Mouse (Mus musculus): ENCODE measurements around the gene Gm17416. TPM values are rescaled to one million over a fixed set of nuclear protein-coding genes. Genes with fewer than 3 reads are reported as not detected.

Gene Gm17416
- polyA plus RNA-seq, 1 experiment from 2014 or later, result not detected

DNA sequence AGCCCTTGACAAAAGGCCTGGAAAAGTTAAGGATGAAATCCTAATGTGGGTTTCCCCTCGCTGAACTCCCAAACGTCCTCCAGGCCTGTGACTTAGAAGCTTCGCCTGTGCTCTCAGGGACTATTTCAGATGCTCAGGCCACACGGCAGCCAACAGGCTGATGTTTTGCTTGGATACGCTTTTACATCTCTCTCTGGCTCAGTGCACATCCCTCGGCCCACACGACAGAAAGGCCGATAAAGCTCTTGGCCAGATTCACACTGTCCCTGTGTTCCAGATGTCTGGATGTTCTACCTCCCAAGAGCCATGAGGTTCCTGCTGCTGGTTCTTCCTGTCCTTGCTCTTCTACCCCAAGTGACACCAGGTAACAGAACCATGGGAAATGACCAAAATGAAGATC, 4.3 kb downstream of the Gm17416 start:
- no peak overlapping the region for H3K9ac ChIP-seq
- H3K27ac ChIP-seq, result no peak overlapping the region
- no peak for ATAC-seq
- no peaks in the 10 kb centered on the region for H3K9me3 ChIP-seq (replicated peaks)
- no peak overlapping the region for H3K4me2 ChIP-seq
- WGBS, result 90% methylated on average over 8 of the region's 8 CpGs
- no peaks in the 10 kb centered on the region for H3K4me1 ChIP-seq
- no peaks in the 10 kb centered on the region for H3K27me3 ChIP-seq
- H3K36me3 ChIP-seq (ENCODE audit: poor library complexity, severe bottlenecking), result no peaks in the 10 kb centered on the region
- H3K4me3 ChIP-seq, result no peak overlapping the region

DNA sequence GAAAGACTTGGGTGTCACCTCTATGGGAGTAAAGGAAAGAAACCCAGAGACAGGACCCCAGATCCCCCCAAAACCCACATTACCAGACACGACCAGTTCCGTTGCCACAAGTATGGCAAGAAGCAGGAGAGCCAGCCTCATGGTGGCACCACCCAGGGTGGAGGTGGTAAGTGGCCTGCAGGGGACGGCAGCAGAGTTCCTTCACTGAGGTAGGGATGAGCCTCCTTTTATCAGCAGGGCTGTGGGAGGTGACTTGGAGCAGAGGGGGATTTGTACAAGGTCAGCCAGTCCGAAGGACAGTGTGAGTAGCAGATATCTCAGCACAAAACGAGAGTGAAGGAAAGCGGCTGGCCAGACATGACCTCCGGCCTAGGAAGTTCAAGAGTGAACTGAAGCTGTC, 11.0 kb downstream of the Gm17416 start, which contains the start of gene Defb19:
TSS of gene Defb19 (minus strand) at position 206 of the 400 bp plus-strand sequence.
- no peaks in the 10 kb centered on the region for H3K9me3 ChIP-seq (replicated peaks)
- H3K9ac ChIP-seq, result no peak within 1 kb of the TSS
- no peaks in the 10 kb centered on the region for H3K36me3 ChIP-seq (ENCODE audit: poor library complexity, severe bottlenecking)
- no peak within 1 kb of the TSS for H3K4me3 ChIP-seq
- no peak for ATAC-seq
- no peaks in the 10 kb centered on the region for H3K27me3 ChIP-seq
- H3K4me1 ChIP-seq, result no peaks in the 10 kb centered on the region
- H3K4me2 ChIP-seq, result no peak within 1 kb of the TSS
- H3K27ac ChIP-seq, result no peak within 1 kb of the TSS
- WGBS, result 85% methylated on average over 7 of the region's 7 CpGs

- H3K4me2 ChIP-seq, result no peak overlapping the region
- H3K9ac ChIP-seq, result no peak overlapping the region
- ATAC-seq, result no peak
- H3K4me3 ChIP-seq, result no peak overlapping the region
- no peaks in the 10 kb centered on the region for H3K27me3 ChIP-seq
- H3K36me3 ChIP-seq (ENCODE audit: poor library complexity, severe bottlenecking), result no peaks in the 10 kb centered on the region
- H3K4me1 ChIP-seq, result no peaks in the 10 kb centered on the region
- 92% methylated on average over 11 of the region's 11 CpGs for WGBS
- H3K9me3 ChIP-seq (replicated peaks), result no peaks in the 10 kb centered on the region
- H3K27ac ChIP-seq, result no peak overlapping the region
These were observed 11.5 kb downstream of the Gm17416 start for GRCm38 (mm10) chr2:152580612-152581011.

GRCm38 (mm10) chr2:152586926-152587560, 17.9 kb downstream of the Gm17416 start:
- Histone ChIP-seq H3K36me3 (ENCODE audit: poor library complexity, severe bottlenecking) (no peaks in the 10 kb centered on the region), H3K27me3 (no peaks in the 10 kb centered on the region), H3K4me2 (no peak overlapping the region), H3K9me3 (replicated peaks) (no peaks in the 10 kb centered on the region), H3K4me3 (no peak overlapping the region), H3K4me1 (0 out of 2 replicates have a peak, but pooled peaks cover 8% of the 10 kb centered on the region), H3K27ac (no peak overlapping the region), H3K9ac (no peak overlapping the region)
- no peak for ATAC-seq
- 74% methylated on average over 4 of the region's 4 CpGs for WGBS

- no peaks in the 10 kb centered on the region for H3K27me3 ChIP-seq
- no peak overlapping the region for H3K27ac ChIP-seq
- no peaks in the 10 kb centered on the region for H3K36me3 ChIP-seq (ENCODE audit: poor library complexity, severe bottlenecking)
- 0 out of 2 replicates have a peak, but pooled peaks cover 8% of the 10 kb centered on the region for H3K4me1 ChIP-seq
- no peaks in the 10 kb centered on the region for H3K9me3 ChIP-seq (replicated peaks)
- H3K9ac ChIP-seq, result no peak overlapping the region
- no peak overlapping the region for H3K4me2 ChIP-seq
- no peak for ATAC-seq
- H3K4me3 ChIP-seq, result no peak overlapping the region
- 33% methylated on average over 2 of the region's 2 CpGs for WGBS
These were observed 19.3 kb downstream of the Gm17416 start for GRCm38 (mm10) chr2:152588450-152588849.

GRCm38 (mm10) chr2:152589021-152589420, 19.9 kb downstream of the Gm17416 start:
- no peak overlapping the region for H3K9ac ChIP-seq
- H3K4me3 ChIP-seq, result no peak overlapping the region
- no peaks in the 10 kb centered on the region for H3K27me3 ChIP-seq
- H3K4me2 ChIP-seq, result no peak overlapping the region
- ATAC-seq, result no peak
- H3K36me3 ChIP-seq (ENCODE audit: poor library complexity, severe bottlenecking), result no peaks in the 10 kb centered on the region
- H3K9me3 ChIP-seq (replicated peaks), result no peaks in the 10 kb centered on the region
- WGBS, result 31% methylated on average over 6 of the region's 6 CpGs
- H3K27ac ChIP-seq, result no peak overlapping the region
- 0 out of 2 replicates have a peak, but pooled peaks cover 8% of the 10 kb centered on the region for H3K4me1 ChIP-seq

DNA sequence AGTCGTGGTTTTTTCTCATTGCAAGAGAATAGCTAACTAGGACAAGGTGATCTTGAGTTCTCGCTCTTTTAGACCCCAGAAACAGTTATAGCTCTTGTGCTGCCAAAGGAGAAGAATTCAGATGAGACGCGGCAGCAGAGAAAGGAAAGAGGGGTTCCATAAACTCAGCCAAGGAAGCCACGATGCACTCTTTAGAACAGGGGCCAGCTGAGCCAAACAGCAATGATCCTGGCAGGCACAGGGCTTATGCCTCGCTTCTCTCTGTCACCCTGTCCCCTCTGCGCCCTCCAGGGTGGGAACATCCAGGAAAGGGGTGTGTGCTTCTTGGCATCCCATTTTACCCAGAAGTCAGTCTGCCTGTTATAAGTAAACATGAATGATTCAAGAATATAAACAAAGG, 30.2 kb downstream of the Gm17416 start, which contains the start of gene Defb45:
TSS of gene Defb45 (minus strand) at position 101 of the 400 bp plus-strand sequence.
- Histone ChIP-seq H3K27ac (no peak within 1 kb of the TSS), H3K27me3 (no peaks in the 10 kb centered on the region), H3K9me3 (replicated peaks) (no peaks in the 10 kb centered on the region), H3K4me2 (no peak within 1 kb of the TSS), H3K36me3 (ENCODE audit: poor library complexity, severe bottlenecking) (no peaks in the 10 kb centered on the region), H3K9ac (no peak within 1 kb of the TSS), H3K4me1 (no peaks in the 10 kb centered on the region), H3K4me3 (no peak within 1 kb of the TSS)
- no peak for ATAC-seq
- WGBS, result 62% methylated on average over 7 of the region's 7 CpGs

- H3K9ac ChIP-seq, result no peak overlapping the region
- WGBS, result 94% methylated on average over 6 of the region's 6 CpGs
- no peak overlapping the region for H3K4me2 ChIP-seq
- no peaks in the 10 kb centered on the region for H3K4me1 ChIP-seq
- H3K36me3 ChIP-seq (ENCODE audit: poor library complexity, severe bottlenecking), result no peaks in the 10 kb centered on the region
- H3K9me3 ChIP-seq (replicated peaks), result no peaks in the 10 kb centered on the region
- ATAC-seq, result no peak
- H3K4me3 ChIP-seq, result no peak overlapping the region
- H3K27ac ChIP-seq, result no peak overlapping the region
- no peaks in the 10 kb centered on the region for H3K27me3 ChIP-seq
These were observed 30.9 kb downstream of the Gm17416 start for GRCm38 (mm10) chr2:152600076-152600475.

- WGBS, result 70% methylated on average over 4 of the region's 4 CpGs
- Histone ChIP-seq H3K9me3 (replicated peaks) (no peaks in the 10 kb centered on the region), H3K36me3 (ENCODE audit: poor library complexity, severe bottlenecking) (no peaks in the 10 kb centered on the region), H3K4me2 (no peak overlapping the region), H3K4me3 (no peak overlapping the region), H3K4me1 (no peaks in the 10 kb centered on the region), H3K27ac (no peak overlapping the region), H3K27me3 (no peaks in the 10 kb centered on the region), H3K9ac (no peak overlapping the region)
- no peak for ATAC-seq
These were observed 32.3 kb downstream of the Gm17416 start for GRCm38 (mm10) chr2:152601275-152601960.

DNA sequence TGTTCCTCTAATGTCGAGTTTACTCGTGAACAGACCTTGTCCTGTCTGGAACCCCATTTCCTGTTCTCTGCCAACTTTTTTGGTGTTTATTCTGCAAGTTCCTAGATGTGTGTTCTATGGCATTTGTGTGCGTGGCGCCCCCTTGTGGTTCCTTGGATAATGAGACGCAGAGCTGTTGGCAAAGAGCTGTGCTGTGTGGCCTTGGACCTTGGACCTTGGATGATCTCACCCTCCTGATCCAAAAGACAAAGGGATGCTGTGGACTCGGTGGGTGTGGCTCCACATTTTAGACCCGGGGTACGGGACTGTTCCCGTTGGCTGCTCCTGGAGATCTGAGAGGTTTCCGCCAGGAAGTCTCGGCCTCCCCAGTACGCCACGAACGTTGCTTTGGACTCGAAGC, 34.9 kb downstream of the Gm17416 start, which contains the start of gene Defb36:
TSS of gene Defb36 (plus strand) at position 271 of the 400 bp plus-strand sequence.
- Histone ChIP-seq H3K9me3 (replicated peaks) (no peaks in the 10 kb centered on the region), H3K27ac (no peak within 1 kb of the TSS), H3K4me2 (no peak within 1 kb of the TSS), H3K27me3 (no peaks in the 10 kb centered on the region), H3K4me1 (no peaks in the 10 kb centered on the region), H3K4me3 (no peak within 1 kb of the TSS), H3K36me3 (ENCODE audit: poor library complexity, severe bottlenecking) (no peaks in the 10 kb centered on the region), H3K9ac (no peak within 1 kb of the TSS)
- WGBS, result 86% methylated on average over 15 of the region's 15 CpGs
- no peak for ATAC-seq

DNA sequence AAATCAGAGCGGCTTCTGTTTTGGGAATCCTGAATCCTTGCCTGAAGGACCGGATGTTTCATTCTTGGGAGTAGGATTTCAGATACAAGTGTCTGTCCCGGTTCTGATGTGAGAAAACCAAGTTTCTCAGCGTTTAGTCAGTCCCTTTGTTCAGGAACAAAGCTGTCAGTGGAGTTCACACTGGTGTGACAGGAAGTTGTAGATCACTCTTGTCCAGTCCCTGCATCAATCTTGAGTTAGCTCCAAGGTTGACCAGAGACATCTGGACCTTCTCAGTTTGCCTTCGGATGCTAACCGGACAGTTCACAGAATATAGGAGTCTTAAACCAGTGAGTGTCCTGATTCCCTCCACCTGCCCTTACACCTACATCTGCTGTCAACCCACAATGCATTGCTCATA, 38.6 kb downstream of the Gm17416 start:
- Histone ChIP-seq H3K36me3 (ENCODE audit: poor library complexity, severe bottlenecking) (no peaks in the 10 kb centered on the region), H3K9ac (no peak overlapping the region), H3K4me3 (no peak overlapping the region), H3K27ac (no peak overlapping the region), H3K4me2 (no peak overlapping the region), H3K27me3 (no peaks in the 10 kb centered on the region), H3K4me1 (no peaks in the 10 kb centered on the region), H3K9me3 (replicated peaks) (no peaks in the 10 kb centered on the region)
- no peak for ATAC-seq
- 79% methylated on average over 6 of the region's 6 CpGs for WGBS

DNA sequence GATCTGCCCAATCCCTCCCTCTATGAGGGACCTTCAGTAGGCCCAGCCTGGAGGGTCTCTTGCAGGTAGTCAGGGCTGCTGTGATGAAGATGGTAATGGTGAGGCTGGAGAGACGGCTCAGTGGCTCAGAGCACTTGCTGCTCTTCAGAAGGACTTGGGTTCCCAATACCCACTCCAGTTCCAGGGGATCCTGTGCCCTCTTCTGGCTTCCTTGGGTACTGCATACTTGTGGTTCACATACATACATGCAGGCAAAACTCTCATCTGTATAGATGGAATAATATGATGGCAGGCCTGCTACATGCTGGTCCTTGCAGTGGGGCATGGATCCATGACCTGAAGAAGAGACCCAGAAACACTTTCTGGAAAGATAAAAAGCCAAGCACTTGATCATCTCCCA, 39.6 kb downstream of the Gm17416 start:
- Histone ChIP-seq H3K36me3 (ENCODE audit: poor library complexity, severe bottlenecking) (no peaks in the 10 kb centered on the region), H3K9me3 (replicated peaks) (no peaks in the 10 kb centered on the region), H3K27me3 (no peaks in the 10 kb centered on the region), H3K4me1 (no peaks in the 10 kb centered on the region), H3K4me2 (no peak overlapping the region), H3K4me3 (no peak overlapping the region), H3K27ac (no peak overlapping the region), H3K9ac (no peak overlapping the region)
- no peak for ATAC-seq
- WGBS, result 100% methylated on average over 1 of the region's 1 CpGs

All from forebrain, embryonic 13.5 days (tissue).